Mouse (Mus musculus) c-Kit-negative CD71-positive TER-119-positive erythroid progenitor cells, embryonic 14.5 days (primary cell): ENCODE measurements around the gene Xpo6.
A peak's percentile ranks its signal among the peaks of the same experiment; 100 is the strongest.

Source experiments
- DNase-seq: peaks from one replicate; pipeline ENCODE4 v3.0.0-alpha.2; 2013; ENCODE audit warnings: low read depth, low spot score

Gene Xpo6

DNA sequence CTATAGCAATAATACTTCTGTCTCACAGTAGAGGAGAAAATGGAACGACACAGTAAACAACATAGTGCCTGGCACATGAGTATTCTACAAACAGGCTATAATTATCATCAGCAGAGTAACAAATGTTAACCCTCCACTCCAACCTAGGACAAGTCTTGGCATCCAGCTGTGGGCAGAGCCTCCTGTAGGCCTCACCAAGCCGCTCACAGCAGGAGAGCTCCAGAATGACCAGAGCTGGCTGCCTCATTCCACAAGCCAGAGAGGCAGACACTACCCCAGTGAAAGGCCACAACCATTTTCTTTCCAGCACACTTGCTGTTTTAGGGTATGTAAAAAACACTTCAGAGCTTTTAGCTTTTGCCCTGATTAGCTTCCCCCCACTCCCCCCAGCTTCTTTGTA, 72.6 kb downstream of the Xpo6 start:
- DNase-seq, result no peak

GRCm38 (mm10) chr7:126126502-126126901, 73.8 kb downstream of the Xpo6 start:
- no peak for DNase-seq

DNA sequence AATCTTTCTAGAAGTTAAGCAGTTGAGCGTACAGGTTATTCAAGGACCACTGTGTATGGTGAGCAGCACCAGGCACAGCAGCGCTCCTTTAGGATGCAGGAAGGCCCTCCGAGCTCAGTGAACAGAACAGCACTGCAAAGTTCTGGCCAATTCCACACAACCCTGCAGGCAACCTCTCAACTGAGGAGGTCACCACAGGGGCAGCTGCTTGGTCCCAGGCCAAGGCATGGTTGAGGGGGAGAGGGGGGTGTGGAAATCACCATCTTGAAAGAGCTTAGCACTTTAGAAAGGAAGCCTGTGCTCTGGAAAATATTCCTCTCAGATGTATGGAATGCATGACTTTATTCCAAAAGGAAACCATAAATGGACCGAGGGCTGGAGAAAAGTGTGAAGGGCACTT, 78.8 kb downstream of the Xpo6 start:
- DNase-seq, result no peak

DNA sequence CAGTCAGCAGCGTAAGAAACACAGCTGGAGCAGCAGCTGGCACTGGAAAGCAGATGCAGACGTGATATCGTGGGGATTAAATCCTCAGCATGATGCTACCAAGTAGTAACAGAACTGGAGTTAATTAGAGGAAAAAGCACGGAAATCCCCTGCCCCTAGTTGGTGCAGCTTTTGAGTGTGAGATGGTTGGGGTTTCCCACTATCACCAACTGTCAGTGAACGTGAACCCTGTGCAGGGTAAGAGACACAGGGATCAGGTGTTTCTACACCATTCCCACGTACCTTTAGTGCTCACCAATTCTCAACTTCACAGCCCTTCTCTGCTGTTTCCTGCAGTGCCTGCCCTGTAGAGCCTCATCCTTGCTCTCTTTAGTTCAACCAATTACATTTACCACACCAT, 80.5 kb downstream of the Xpo6 start:
- no peak for DNase-seq

DNA sequence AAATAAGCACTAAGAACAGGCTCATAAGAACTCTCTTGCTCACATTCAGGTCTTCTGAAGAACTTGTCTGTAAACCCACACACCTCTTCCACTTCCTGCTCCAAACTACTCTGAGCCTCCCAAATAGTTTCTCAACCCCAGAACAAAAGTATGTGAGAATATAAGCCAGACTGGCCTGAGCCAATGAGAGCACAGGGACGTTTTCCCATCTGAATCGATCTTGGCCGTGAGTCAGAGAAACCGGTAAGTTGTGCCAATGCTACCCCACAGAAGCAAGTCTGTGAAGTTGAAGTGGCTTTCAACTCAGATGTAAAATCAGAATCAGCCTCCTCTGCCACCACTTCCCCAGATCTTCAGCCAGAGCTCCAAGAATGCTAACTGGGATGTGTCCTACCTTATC, 87.0 kb downstream of the Xpo6 start:
- no peak for DNase-seq

DNA sequence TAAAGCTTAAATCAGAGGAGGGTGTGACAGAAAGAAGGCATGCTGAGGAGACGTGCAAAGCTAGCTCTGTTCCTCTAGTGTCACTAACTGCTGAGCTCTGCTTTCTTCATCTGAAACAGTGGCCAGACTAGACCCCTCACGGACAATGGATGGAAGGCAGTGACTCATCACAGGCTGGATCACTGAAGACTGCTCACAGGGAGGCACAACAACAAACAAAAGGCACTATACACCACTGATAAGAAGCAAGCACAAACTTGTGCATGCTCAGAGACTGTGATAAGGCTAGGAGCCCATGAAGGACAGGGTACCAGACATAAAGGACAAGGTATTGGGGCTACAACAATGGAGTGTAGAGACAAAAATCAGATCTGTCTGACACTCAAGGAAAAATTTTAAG, 89.1 kb downstream of the Xpo6 start:
- no peak for DNase-seq

DNA sequence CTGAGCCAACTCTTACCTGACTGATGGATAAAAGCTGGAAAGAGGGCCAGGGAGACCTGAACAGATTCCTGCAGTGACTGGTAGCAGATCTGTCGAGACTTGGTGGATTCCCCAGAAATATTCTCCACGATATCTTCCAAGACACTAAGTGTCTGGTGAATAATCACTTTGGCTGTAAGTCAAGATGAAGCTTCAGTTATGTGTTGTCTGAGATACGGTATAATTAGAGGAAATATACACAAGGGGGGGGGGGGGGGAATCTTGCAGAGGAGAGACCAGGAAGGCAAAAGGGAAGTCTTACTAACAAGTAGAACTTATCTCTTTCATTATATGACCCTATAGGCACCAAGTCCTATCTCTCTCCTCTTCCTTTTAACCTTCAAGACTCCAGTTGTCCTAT, 90.4 kb downstream of the Xpo6 start:
- DNase-seq, result no peak

- DNase-seq, result no peak
Observed at GRCm38 (mm10) chr7:126100440-126100839, 99.9 kb downstream of the Xpo6 start.

GRCm38 (mm10) chr7:126099835-126100234, 100.5 kb downstream of the Xpo6 start:
- no peak for DNase-seq

DNA sequence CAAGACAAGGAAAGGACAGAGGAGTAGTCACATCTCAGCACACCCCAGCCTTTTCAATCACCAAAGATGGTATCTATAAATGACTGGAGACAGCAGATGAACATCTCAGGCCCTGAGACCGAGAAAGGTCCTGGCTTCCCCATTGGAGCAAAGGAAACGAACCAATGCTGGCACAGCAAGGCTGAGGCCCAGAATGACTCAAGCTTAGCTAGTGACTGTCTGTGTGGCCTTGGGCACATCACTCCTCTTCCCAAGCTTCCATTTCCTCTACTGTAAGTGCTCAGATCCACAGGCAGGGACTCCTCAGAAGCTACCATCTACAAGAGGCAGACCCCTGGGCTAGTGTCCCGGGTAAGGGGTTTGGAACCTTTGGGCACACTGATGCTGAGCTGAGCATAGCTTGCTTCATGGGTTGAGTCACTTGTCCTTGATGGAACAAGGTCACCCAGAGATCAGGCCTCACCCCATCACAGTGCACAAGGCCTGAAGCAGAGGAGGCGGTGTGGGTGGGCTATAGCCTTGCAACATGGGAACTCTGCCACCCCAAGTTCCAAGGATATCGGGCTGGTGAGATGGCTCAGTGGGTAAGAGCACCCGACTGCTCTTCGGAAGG, 101.0 kb downstream of the Xpo6 start:
- no peak for DNase-seq

DNA sequence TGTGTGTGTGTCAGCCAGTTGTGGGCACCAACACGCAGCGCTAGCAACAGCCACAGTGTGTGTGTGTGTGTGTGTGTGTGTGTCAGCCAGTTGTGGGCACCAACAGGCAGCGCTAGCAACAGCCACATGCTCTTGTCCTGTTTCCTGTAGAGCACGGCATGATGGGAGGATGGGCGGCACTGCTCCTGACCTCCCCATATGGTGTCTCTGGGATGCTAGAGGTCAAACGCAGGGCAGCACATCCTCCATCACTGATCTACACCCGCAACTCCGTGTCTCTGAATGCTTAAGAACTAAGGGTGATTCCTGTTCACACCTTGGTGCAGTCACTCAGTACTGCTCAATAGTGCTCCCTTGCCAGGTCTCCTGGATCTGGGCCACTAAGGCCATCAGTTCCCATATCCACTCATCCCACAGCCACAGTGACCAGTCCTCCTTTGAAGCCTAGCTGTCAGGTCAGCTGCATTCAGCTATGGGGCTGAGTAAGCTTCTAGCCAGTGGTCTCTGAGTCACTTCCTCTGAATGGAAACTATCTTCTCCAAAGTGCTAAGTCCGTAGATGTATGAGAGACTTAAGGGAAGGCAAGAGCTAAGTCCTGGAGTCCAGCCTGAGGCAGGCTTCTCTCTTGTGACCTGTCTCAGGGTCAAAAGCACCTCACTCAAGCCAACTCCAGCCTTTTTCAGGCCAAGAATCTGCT, 102.9 kb downstream of the Xpo6 start:
- DNase-seq, result no peak

DNA sequence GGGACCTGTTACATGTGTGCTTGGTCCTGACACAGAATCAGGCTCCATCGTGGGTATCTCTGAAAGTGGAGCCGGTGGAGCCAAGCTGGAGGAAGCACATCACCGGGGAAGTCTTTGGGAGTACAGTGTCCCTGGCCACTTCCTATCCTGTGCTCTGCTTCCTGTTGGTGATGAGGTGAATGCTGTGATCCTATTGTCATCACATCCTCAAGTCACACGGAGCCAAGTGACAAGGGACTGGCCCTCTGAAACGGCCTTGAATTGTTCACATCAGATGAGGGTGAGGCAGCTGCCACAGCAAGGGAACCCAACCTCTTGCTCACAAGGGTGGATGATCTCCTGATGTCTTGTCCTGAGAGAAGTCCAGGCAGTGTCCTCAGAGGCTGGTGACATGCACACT, 103.7 kb downstream of the Xpo6 start:
- DNase-seq, result no peak

DNA sequence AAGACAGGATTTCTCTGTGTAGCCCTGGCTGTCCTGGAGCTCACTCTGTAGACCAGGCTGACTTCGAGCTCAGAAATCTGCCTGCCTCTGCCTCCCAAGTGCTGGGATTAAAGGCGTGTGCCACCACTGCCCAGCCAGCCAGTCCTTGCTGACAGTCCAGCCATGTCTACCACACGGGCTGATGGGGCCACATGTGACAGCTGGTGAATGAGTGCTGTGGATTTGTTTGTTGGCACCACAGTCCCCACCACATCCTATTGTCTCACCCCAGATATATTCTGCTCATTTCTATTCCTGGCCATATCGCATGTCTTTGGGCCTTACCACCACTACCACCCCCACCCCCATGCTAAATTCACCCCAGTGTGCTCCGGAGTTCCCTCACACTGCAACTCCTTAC, 105.6 kb downstream of the Xpo6 start:
- DNase-seq, result no peak

DNA sequence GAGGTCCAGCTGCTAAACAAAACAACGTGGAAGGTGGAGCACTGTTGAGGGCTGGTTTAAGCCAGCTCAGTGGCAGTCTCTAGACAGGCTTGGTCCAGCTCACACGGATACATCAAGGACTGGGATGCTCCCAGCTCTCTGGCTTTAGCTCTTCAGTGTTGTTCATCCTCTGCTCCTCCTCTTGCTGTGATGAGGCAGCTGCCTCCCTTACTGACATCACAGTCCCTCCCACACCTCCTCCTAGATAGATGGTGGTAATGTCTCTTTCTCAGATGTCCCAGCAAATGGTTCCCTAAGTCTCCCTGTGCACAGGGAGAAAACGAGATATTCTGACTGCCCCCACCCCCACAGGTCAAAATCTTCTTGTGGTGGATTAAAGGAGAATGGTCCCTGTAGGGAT, 107.1 kb downstream of the Xpo6 start:
- no peak for DNase-seq

DNA sequence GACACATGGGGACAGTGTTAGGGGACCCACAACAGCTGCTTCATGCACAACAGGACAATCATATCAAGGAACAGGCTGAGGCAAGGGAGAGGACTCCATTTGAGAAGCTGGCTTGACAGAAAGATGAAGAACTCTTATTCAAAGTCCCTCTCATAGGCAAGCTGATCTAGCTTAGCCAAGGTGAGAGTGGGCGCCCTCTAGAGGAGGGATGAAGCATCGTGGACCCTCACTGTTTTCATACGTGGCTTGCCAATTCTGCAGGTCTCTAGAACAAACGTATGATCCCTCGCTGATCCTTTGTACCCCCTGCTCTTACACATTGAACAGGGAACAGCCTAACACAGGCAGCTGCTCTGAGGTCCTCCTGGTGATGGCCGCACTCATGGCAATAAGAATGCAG, 110.5 kb downstream of the Xpo6 start:
- peak; percentile 32 for DNase-seq

DNA sequence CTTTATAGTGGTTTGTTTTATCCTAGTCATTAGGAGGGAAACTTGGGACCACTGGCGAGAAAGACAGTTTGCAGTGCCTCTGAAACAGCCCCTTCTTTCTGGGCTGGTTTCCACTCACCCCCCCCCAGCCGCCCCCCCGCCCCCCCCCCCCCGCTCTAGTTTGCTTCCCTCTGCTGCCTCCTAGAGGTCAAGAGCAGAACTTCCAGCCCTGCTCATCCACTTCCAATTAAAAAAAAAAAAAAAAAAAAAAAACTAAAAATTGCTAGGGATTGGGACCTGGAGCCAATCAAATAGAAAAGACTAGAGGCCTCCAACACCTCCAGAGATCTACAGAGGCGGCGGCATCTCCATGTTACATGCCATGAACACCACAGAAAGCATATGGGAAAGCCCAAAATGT, 112.1 kb downstream of the Xpo6 start:
- no peak for DNase-seq

GRCm38 (mm10) chr7:126087602-126088001, 112.7 kb downstream of the Xpo6 start:
- no peak for DNase-seq

DNA sequence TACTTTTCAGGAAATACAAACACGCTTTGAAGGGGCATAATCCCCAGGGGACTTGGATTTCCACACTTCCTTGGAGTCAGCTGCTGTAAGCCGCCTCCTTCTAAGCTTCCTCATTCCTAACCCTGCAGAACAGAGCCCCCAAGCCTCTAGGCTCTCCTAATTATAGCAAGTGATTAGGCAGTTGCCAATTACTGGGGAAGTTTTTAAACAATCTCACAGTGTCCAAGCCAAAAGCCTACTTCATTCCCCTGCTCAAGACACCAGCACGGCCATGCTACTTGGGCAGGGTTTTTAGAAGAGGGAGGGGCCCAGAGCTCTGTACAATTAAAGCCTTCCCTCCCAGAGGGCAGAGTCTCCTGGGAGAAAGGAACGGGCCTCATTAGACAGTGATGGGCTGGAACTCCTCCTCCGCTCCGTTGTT, 114.0 kb downstream of the Xpo6 start:
- no peak for DNase-seq

DNA sequence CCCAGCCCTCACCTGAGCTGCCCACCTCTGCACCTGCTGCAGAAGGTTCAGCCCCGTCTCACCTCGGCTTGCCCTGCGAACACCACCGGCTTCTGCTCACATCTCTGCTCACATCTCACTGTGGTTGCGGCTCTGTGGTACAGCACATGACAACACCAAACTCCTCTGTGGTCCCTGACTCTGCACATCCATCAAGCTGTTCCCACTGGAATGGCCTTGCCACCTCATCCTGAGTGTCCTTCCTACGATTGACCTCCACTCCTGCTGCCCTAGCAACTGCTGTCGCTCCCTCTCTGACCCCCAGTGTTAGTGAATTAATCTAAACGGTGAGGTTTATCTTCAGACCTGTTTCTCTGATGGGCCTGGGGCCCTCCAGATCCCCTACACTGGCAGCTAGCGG, 115.1 kb downstream of the Xpo6 start:
- DNase-seq, result no peak

GRCm38 (mm10) chr7:126083980-126084348, 116.3 kb downstream of the Xpo6 start:
- DNase-seq, result no peak

DNA sequence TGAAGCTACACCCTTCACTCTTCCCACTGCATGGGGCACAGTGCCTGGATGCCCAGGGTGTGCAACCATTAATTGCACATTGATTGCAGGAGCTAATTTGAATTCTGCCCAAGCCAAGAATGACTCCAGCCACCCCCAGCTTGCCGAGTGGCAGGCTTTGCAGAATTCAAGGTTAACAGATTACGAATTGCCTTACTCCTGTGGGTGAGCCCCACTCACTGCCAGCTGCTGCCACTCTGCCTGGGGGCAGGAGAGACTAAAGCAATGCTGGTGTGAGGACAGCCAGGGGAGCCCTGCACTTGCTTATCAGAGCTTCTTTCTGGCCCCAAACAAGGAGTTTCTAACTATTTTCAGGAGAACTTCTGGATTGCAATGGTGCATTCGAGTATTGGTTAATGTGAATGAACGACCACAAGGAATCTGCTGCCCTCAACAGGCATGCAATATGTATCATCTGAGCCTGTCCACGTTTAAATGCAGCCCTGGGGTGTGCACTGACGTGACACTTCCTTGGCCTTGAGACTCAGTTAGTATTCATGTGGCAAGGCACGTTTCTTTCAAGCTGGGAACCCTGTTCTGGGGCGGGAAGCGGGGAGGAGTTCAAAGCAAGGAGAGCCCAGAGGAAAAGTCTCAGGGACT, 116.8 kb downstream of the Xpo6 start:
- no peak for DNase-seq

GRCm38 (mm10) chr7:126082286-126082741, 118.0 kb downstream of the Xpo6 start, which contains the start of gene Gsg1l:
Gene Gsg1l, minus strand, starts transcription at chr7:126082411.
- DNase-seq, result no peak

DNA sequence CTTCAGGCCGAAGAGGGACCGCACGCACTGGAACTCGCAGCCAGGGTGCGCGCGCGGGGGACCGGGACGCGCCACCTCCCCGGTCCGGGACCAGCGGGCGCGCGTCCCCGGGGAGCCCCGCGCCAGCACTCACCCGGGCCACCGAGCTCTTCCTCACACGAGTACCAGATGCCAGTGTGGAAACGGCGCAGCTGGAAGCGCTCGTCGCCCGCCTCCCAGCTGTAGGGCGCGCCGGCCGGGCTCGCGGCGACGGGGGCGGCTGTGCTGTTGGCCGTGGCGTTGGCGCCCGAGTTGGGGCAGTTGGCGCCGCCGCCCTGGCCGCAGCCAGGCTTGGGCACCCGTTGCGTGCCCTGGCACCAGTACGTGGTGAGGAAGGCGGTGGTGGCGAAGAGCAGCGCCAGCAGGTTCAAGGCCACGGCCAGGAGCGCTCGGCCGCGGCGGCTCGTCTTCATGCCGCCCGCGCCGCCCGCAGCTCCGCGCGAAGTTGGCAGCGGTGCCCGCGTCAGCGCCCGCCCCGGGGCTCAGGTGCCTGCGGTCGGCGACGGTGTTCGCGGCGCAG, 118.5 kb downstream of the Xpo6 start:
- DNase-seq, result no peak
